Comparison of ENCODE assay signal across 7 mouse cellular contexts in the genomic region with DNA sequence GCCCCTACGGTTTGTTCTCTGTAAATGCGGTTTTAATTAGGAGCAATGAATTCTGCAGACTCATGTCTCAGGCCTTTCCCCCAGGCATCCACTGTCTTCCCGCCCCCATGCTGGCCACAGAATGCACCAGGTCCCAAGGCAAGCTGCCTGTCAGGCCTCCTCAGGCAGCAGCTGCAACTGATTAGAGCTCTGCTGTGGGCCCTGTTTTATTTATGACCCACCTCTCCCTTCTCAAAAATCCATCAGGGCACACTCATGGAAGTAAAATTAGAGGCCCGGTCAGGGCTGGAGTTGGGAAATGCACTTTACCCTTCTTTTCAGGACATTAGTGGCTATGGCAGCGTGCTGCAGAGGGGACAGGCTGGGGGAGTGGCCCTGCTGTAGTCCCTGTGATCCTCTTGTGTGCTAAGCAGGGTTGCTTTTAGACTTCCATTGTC.
A peak's percentile ranks its signal among the peaks of the same experiment; 100 is the strongest.
DNase-seq lines count a peak whose midpoint lies in the region; ATAC-seq lines count a peak whose summit lies in the region.

No protein-coding gene starts in this region.

- DNase-seq in Muller cell, postnatal 12 days (ENCODE audit: inconsistent ontology term) = peak; percentile 97
- DNase-seq in brain, embryonic 18.5 days (ENCODE audit: low read depth, low spot score) = peak; percentile 22
- DNase-seq in gastrocnemius, postnatal 10 days = peak; percentile 30
- peak; percentile 58 for DNase-seq in hindbrain, embryonic 14.5 days (ENCODE audit: low spot score)
- peak; percentile 78 for DNase-seq in skeletal muscle tissue, adult 2 months (ENCODE audit: low read depth, low spot score)

- H3K9me3 ChIP-seq in hindbrain, embryonic 14.5 days (ENCODE audit: control insufficient read depth, low read length) = no peaks in the 10 kb centered on the region
- no peaks in the 10 kb centered on the region for H3K9me3 ChIP-seq in lung, embryonic 16.5 days (ENCODE audit: control insufficient read depth, low read length)

- H3K36me3 ChIP-seq in hindbrain, embryonic 14.5 days (replicated peaks; ENCODE audit: control insufficient read depth, insufficient read depth) = no peaks in the 10 kb centered on the region
- H3K36me3 ChIP-seq in lung, embryonic 16.5 days (ENCODE audit: control insufficient read depth, insufficient read depth, low read length) = no peaks in the 10 kb centered on the region

- peak; percentile 83 for ATAC-seq in hindbrain, embryonic 14.5 days (ENCODE audit: low FRiP score)
- ATAC-seq in lung, embryonic 16.5 days (ENCODE audit: low read depth) = peak; percentile 86
- ATAC-seq in megakaryocyte, adult 5-6 weeks (ENCODE audit: poor library complexity, severe bottlenecking) = no peak

- peak overlapping the region; percentile 9 for H3K9ac ChIP-seq in hindbrain, embryonic 14.5 days
- 0 out of 2 replicates have a peak overlapping the region, but pooled peaks have one; percentile 17 for H3K9ac ChIP-seq in lung, embryonic 16.5 days (ENCODE audit: low read length)

- peak overlapping the region; percentile 77 for H3K27ac ChIP-seq in hindbrain, embryonic 14.5 days
- H3K27ac ChIP-seq in lung, embryonic 16.5 days (ENCODE audit: low read length) = peak overlapping the region; percentile 80

- H3K27me3 ChIP-seq in hindbrain, embryonic 14.5 days (ENCODE audit: control insufficient read depth, insufficient read depth, low read length) = no peaks in the 10 kb centered on the region
- no peaks in the 10 kb centered on the region for H3K27me3 ChIP-seq in lung, embryonic 16.5 days (ENCODE audit: control insufficient read depth, insufficient read depth, low read depth, low read length)

- H3K4me2 ChIP-seq in hindbrain, embryonic 14.5 days (replicated peaks) = no peak overlapping the region
- no peak overlapping the region for H3K4me2 ChIP-seq in lung, embryonic 16.5 days (ENCODE audit: low read depth, low read length)

- no peak overlapping the region for H3K4me3 ChIP-seq in hindbrain, embryonic 14.5 days (replicated peaks; ENCODE audit: low read length)
- H3K4me3 ChIP-seq in lung, embryonic 16.5 days (ENCODE audit: low read length) = no peak overlapping the region

- WGBS in hindbrain, embryonic 14.5 days = 4% methylated on average over 5 of the region's 5 CpGs
- WGBS in lung, embryonic 16.5 days = 25% methylated on average over 5 of the region's 5 CpGs

- peaks cover 27% of the 10 kb centered on the region for H3K4me1 ChIP-seq in hindbrain, embryonic 14.5 days (replicated peaks; ENCODE audit: control insufficient read depth, insufficient read depth, low read length)
- H3K4me1 ChIP-seq in lung, embryonic 16.5 days (replicated peaks; ENCODE audit: control insufficient read depth, insufficient read depth, low read length) = peaks cover 48% of the 10 kb centered on the region

Comparison
In these comparisons a context has a peak if more than half of its experiments do, and no peak if none do; other contexts are left out.
1. DNase-seq: peak in every context shown above with its lines; median percentile 97 in Muller cell, postnatal 12 days; 78 in skeletal muscle tissue, adult 2 months; 58 in hindbrain, embryonic 14.5 days; 30 in gastrocnemius, postnatal 10 days; 22 in brain, embryonic 18.5 days.